Mouse (Mus musculus) hindbrain, embryonic 16.5 days (tissue): ENCODE data around the gene Lrrc7. TPM values are rescaled to one million over a fixed set of nuclear protein-coding genes. Genes with fewer than 3 reads are reported as not detected.
A peak's percentile ranks its signal among the peaks of the same experiment; 100 is the strongest.

Source experiments
- ATAC-seq: fragments of 200-750 bp; cut with Nextera tagmentation; 2 replicates; pipeline ENCODE4 v1.8.0; 2017; ENCODE audit warnings: moderate TSS enrichment, moderate library complexity
- H3K27ac ChIP-seq: fragments of 300-500 bp; sonication (generic); 2 replicates; pipeline ENCODE4 v1.5.1; 2014; ENCODE audit warnings: low read depth, mild to moderate bottlenecking, control low read depth, low read length, moderate library complexity
- H3K27me3 ChIP-seq: fragments of 300-500 bp; sonication (generic); replicated peaks from 2 replicates; pipeline ENCODE4 v1.6.1; 2014; ENCODE audit warnings: low read length; ENCODE audit not compliant: control insufficient read depth, insufficient read depth
- H3K36me3 ChIP-seq: fragments of 300-500 bp; sonication (generic); 2 replicates; pipeline ENCODE4 v1.6.1; 2014; ENCODE audit warnings: mild to moderate bottlenecking, low read length, moderate library complexity, mixed read lengths; ENCODE audit not compliant: control insufficient read depth, insufficient read depth
- H3K4me1 ChIP-seq: fragments of 300-500 bp; sonication (generic); 2 replicates; pipeline ENCODE4 v1.6.1; 2014; ENCODE audit warnings: low read depth, low read length; ENCODE audit not compliant: control insufficient read depth, insufficient read depth
- H3K4me2 ChIP-seq: fragments of 300-500 bp; sonication (generic); 2 replicates; pipeline ENCODE4 v1.6.1; 2014; ENCODE audit warnings: mild to moderate bottlenecking, low read length, control low read depth, moderate library complexity
- H3K4me3 ChIP-seq: fragments of 300-500 bp; sonication (generic); 2 replicates; pipeline ENCODE4 v1.5.1; 2014; ENCODE audit warnings: mild to moderate bottlenecking, low read length, control low read depth, moderate library complexity
- H3K9ac ChIP-seq: fragments of 300-500 bp; sonication (generic); 2 replicates; pipeline ENCODE4 v1.6.1; 2014; ENCODE audit warnings: low read depth, mild to moderate bottlenecking, control low read depth, low read length, moderate library complexity
- H3K9me3 ChIP-seq: fragments of 300-500 bp; sonication (generic); 2 replicates; pipeline ENCODE4 v1.6.1; 2014; ENCODE audit warnings: mild to moderate bottlenecking, low read length, moderate library complexity; ENCODE audit not compliant: control insufficient read depth
- WGBS: fragments of 180-500 bp; shearing (Covaris S2); extraction: QIAGEN DNeasy Blood & Tissue Kit; methylation state at CpG from one replicate; pipeline ENCODE4 v1.1.7; 2014; 5-methylcytosine and 5-hydroxymethylcytosine counted together
- polyA plus RNA-seq: library from polyadenylated mRNA; unstranded; fragments of >200 nt; fragmentation: Nextera tagmentation; extraction: Ambion mirVana; gene quantifications from 2 replicates; pipeline ENCODE4 v1.2.1, GENCODE M21; 2015

The Lrrc7 gene
- polyA plus RNA-seq, 1 experiment from 2014 or later, result 10.7 TPM

DNA sequence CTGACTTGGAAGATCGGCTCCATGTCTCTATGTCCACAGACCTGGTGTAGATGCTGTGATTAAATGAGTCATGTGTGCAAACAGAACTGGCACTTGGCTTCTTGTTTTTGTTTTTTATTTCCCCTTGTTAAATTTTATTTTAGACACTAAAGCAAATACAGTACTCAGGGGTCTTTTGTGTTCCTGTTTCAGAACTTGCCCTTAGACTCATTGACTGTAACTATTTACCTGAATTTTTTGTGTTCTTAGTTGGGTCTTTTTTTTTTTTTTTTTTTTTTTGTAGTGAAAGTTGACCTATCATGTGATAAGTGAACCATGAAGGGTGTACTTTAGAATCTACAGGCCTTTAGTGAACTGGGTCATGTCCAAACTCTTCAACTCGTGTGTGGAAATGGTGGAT lies 521.3 kb downstream of the Lrrc7 start:
- WGBS, result 90% methylated on average over 2 of the region's 2 CpGs
- ATAC-seq, result no peak

DNA sequence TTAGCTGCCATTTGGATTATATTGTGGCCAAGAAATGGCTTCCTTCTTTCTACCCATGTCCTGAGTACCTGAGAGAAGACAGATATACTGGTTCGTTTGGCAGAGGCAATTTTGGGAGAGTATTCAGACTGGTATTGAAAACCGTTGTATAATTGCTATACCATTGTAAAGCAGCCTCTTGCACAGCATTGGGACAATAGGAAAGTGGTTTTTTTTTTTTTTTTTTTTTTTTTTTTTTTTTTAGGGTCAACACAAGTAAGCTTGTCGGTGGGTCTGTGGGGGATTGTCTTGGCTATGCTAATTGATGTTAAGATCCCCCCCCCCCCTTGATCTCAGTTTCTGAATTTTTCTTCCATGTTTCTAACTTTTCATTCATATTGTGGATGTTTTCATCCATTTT lies 523.9 kb downstream of the Lrrc7 start:
- no peaks in the 10 kb centered on the region for H3K27me3 ChIP-seq
- 85% methylated on average over 3 of the region's 3 CpGs for WGBS
- no peak for ATAC-seq
- no peaks in the 10 kb centered on the region for H3K9me3 ChIP-seq
- no peak overlapping the region for H3K9ac ChIP-seq
- no peak overlapping the region for H3K4me2 ChIP-seq
- no peak overlapping the region for H3K4me3 ChIP-seq
- H3K36me3 ChIP-seq, result no peaks in the 10 kb centered on the region
- H3K4me1 ChIP-seq, result peaks cover 21% of the 10 kb centered on the region
- no peak overlapping the region for H3K27ac ChIP-seq

More for the DNA sequence above, 521.3 kb downstream of the Lrrc7 start:
- H3K9me3 ChIP-seq, result no peaks in the 10 kb centered on the region
- H3K36me3 ChIP-seq, result no peaks in the 10 kb centered on the region
- H3K9ac ChIP-seq, result no peak overlapping the region
- no peak overlapping the region for H3K4me3 ChIP-seq
- no peaks in the 10 kb centered on the region for H3K27me3 ChIP-seq
- peaks cover 8% of the 10 kb centered on the region for H3K4me1 ChIP-seq
- no peak overlapping the region for H3K4me2 ChIP-seq
- no peak overlapping the region for H3K27ac ChIP-seq

DNA sequence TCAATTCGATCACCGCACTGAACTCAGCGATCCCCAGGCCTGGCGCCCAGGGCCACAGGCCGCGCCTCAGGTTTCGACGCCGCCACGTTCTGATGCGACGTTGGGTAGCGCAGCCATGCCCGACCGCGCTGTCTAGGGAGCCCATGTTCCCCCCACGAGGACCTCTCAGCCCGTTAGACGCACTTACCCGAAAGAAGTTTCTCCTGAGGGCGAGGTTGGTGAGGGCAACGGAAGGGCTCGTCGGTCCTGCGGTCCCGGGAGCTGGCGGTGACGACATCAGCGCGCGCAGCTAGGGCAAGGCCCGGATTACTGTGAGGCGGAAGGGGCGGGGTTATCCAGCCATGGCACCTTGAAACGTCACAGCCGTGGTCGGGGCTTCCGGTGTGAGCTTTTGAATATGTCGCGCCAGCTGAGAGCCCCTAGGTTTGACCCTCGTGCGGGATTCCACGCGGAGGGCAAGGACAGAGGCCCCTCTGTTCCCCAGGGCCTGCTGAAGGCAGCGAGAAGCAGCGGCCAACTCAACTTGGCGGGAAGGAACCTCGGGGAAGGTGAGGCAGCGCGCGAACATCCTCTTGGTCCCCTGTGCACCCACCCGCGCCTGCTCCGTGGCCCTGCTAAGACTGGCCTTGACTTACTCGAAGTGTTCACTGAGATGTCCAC lies 525.6 kb downstream of the Lrrc7 start, which contains the start of the genes Srsf11 and Lrrc40:
Srsf11 (minus strand) TSS at position 311 of the 660 bp plus-strand sequence.
Lrrc40 (plus strand) TSS at position 334 of the 660 bp plus-strand sequence.
- Histone ChIP-seq H3K9ac (peak within 1 kb of the TSS; percentile 91), H3K36me3 (no peaks in the 10 kb centered on the region), H3K4me3 (peak within 1 kb of the TSS; percentile 95), H3K27me3 (no peaks in the 10 kb centered on the region), H3K4me2 (peak within 1 kb of the TSS; percentile 77), H3K4me1 (peaks cover 25% of the 10 kb centered on the region), H3K9me3 (no peaks in the 10 kb centered on the region), H3K27ac (peak within 1 kb of the TSS; percentile 87)
- WGBS, result under 1% methylated on average over 55 of the region's 55 CpGs
- peak; percentile 97 for ATAC-seq

DNA sequence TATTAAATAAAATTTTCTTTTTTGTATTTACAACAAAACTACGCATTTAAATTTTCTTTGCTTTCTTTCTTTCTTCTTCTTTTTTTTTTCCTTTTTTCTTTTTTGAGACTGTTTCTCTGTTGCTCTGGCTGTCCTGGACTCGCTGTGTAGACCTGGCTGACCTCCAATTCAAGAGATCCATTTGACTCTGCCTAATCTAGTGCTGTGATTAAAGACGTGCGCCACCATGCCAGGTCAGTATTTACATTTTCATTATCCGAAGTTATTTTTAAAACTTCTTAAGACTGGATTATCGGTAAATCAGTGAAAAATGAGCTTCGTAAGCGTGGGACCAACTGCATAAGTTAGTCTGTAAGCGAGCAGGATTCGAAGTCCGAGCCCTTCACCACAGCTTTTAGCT lies 526.2 kb downstream of the Lrrc7 start:
- Histone ChIP-seq H3K27ac (peak overlapping the region; percentile 87), H3K4me3 (peak overlapping the region; percentile 95), H3K9me3 (no peaks in the 10 kb centered on the region), H3K9ac (peak overlapping the region; percentile 91), H3K27me3 (no peaks in the 10 kb centered on the region), H3K36me3 (no peaks in the 10 kb centered on the region), H3K4me1 (peaks cover 25% of the 10 kb centered on the region), H3K4me2 (peak overlapping the region; percentile 71)
- 2% methylated on average over 11 of the region's 11 CpGs for WGBS
- no peak for ATAC-seq
